Mouse (Mus musculus) neutrophil, adult 5-6 weeks (primary cell): Measurements from ENCODE around the gene Pdxp. TPM values are rescaled to one million over a fixed set of nuclear protein-coding genes. Genes with fewer than 3 reads are reported as not detected.

Source experiments
- ATAC-seq: fragments of 151-379, 151-347 bp; 2 replicates; pipeline ENCODE4 v1.8.0; 2017; ENCODE audit warnings: mild to moderate bottlenecking, moderate TSS enrichment; ENCODE audit not compliant: insufficient number of reproducible peaks, poor library complexity, low FRiP score, severe bottlenecking; ENCODE audit errors: extremely low read depth
- total RNA-seq: library from RNA; stranded (forward); fragments of 200-1000 nt; gene quantifications from 2 replicates; pipeline ENCODE4 v1.2.3, GENCODE M21; 2017

Gene Pdxp
- 2.1 and 3.7 TPM in 2 replicates for total RNA-seq

GRCm38 (mm10) chr15:78913632-78914090 is at the start of gene Pdxp:
Gene Pdxp, plus strand, starts transcription at chr15:78913919.
- ATAC-seq: peak; percentile 82

DNA sequence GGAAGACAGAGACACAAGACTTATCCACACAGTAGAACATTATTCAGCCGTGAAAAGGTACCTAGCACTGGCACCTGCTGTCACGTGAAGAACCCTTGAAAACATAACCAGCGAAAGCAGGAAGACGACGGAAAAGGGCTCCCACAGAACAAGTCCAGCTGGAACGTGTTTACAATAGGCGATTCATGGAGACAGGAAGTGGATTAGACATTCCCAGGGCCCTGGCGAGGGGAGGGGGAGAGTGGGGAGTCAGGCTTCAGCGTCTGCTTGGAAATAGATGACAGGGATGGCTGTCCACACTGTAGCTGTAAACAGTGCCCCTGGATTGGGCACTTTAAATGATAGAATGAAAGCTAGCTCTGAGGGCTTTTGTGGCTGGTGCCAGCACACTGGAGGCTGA is 45.3 kb upstream of the Pdxp start:
- no peak for ATAC-seq

GRCm38 (mm10) chr15:78868826-78869233 is 44.9 kb upstream of the Pdxp start:
- no peak for ATAC-seq

GRCm38 (mm10) chr15:78869775-78870174 is 43.9 kb upstream of the Pdxp start:
- peak; percentile 57; the same call in 1 of the 2 replicates for ATAC-seq

GRCm38 (mm10) chr15:78872021-78872608 is 41.6 kb upstream of the Pdxp start:
- ATAC-seq: no peak

DNA sequence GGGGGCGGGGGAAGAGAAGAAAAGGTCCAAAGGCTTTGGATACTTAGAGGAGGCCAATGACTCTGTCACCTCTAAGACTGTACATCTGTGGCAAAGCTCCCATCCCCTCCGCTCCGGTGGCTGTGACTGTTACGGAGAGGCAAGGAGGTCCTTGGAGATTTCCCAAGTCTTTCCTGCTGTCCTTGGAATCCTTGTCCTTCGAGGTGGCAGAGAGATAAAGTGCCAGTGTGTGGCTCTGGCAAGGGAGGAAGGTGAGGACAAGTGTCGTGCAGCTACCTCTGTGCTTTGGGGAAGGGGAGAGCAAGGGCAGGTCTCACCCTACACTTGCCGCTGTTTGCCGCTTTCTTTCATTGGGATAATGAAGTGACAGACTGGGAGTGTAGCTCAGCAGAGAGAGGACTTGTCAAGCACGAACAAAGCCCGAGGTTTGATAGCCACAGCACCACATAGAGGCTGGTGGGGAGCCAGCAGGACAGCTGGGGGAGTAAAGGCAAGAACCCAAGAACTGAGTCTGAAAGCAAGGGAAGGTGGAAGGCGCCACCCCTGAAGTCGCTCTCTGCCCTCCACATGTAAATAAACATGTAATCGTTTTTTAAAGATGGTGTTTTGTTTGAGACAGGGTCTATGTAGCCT is 39.8 kb upstream of the Pdxp start:
- no peak for ATAC-seq

DNA sequence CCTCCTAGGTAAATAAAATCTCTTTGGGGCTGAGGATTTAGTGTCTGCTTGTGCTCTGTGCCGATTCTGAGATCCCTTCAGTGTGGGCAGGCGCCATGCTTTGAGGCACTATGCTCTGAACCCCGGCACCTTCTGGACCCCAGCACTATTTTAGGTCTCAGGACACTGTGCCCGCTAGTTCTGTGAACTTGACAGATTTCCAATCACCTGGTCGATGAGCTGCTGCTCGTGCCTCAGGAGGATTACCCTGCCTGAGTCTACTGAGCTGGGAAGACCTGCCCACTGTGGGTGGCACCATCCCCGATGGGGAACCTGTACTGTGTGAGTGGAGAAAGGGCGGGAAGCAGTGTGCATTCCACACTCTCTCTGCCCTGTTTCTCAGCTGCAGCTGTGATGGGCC is 38.7 kb upstream of the Pdxp start:
- no peak for ATAC-seq

- no peak for ATAC-seq
These were observed 38.2 kb upstream of the Pdxp start for GRCm38 (mm10) chr15:78875537-78875936.

DNA sequence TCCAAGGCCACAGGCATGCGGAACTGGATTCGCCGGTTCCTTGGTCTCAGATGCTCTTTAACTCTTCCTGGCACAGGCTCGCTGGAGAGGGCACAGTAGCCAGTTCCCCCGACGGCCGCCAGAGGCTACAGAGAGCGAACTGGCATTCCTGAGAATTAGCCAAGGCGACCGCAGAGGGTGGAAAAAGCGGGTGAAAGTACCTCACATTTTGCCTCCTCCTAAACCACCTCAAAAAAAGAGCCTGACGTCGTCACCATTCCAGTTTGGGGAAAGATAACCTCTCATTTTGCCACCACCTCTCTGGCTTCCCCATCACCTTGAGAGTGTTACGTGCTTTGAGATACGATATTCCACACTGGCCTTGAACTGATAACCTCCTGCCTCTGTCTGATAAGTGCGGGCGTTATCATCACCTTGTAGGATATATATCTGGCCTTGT is 37.4 kb upstream of the Pdxp start:
- ATAC-seq: peak; percentile 27; the same call in 1 of the 2 replicates

DNA sequence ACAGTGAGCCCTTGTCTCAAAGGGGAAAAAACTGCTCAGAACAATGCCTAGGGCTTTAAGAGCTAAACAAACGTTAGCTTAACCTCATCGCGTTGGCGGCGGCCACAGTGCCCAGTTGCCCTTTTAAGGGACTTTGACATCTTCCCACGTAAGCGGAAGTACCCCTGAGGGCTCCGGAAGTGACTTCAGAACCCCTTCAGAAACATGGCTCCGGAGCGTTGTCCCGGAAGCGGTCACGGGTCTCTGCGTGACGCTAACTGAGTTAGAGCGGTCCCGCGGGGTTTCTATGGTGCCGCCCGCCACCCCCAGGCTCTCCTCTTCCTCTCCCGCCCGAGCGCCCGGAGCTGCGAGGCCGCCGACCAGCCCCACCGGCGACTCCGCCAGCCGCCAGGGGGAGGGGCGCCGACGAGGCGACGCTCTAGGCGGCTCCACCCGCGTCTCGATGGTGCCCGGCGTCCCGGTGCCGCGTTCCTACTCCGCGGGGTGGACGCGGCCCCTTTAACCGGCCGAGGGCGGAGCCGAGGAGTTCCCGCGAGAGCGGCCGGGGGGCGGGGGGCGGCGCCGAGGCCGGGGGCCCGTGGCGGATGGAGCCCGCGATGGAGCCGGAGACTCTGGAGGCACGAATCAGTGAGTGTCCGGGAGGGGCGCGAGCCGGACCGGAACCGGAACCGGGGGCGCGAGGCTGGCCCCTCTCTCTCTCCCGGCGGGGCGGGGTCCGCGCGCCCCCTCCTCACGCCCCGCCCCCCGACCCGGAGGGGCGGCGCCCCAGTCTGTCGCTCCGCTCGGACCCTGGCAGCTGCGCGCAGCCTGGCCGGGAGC is 36.5 kb upstream of the Pdxp start, which contains the start of gene Gga1:
Gene Gga1 (plus strand): TSS at position 200 of the 819 bp plus-strand sequence.
- ATAC-seq: peak; percentile 80

DNA sequence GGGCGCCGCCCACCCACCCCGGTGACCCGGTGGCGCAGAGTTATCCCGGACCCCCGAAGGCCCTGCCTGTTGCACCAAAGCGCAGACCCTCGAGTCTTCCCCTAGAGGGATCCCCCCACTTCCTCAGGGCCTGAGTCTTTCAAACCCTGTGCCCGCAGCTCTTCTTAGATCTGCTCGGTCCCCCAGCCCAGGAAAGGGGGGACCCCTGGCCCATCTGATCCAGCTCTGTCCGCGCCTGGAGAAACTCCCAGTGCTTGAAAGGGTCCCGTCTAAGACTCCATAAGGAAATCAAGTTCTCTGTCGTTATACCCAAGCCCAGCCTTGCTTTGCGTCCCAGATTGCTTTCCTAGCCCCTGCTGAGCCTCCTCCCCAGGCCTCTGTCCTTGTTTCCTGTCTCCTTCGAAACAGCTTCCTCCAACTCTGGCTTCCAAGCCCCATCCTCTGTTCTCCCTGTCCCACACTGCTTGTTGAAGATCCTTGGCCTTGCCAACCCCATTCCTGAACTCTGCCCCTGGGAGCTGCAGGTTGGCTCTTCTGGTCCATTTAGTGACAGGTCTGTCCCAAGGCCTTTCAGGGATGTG is 35.8 kb upstream of the Pdxp start:
- no peak for ATAC-seq

DNA sequence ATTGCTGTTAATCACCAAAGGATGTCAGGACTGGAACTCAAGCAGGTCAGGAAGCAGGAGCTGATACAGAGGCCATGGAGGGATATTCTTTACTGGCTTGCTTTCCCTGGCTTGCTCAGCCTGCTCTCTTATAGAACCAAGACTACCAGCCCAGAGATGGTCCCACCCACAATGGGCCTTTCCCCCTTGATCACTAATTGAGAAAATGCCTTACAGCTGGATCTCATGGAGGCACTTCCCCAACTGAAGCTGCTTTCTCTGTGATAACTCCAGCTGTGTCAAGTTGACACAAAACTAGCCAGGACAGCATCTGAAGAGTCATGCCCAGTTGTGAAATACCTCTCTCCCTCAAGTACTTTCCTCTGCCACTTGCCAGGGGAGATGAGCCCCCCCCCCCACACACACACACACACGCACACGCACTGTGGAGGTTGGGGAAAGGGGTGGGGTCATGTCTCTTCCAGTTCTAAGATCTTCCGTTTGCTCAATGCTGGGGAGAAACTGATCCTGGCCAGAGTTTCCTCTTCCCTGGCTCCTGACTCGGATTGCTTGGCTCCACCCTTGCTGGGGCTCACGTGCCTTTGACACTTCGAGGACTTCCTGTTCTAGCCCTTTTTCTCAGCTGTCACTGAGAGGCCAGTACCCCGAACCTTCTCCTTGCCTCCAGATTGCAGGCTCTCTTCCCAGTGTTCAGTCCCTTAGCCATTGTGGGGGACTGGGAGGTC is 34.8 kb upstream of the Pdxp start:
- ATAC-seq: peak; percentile 30

- no peak for ATAC-seq
These were observed 33.3 kb upstream of the Pdxp start for GRCm38 (mm10) chr15:78880432-78880831.

DNA sequence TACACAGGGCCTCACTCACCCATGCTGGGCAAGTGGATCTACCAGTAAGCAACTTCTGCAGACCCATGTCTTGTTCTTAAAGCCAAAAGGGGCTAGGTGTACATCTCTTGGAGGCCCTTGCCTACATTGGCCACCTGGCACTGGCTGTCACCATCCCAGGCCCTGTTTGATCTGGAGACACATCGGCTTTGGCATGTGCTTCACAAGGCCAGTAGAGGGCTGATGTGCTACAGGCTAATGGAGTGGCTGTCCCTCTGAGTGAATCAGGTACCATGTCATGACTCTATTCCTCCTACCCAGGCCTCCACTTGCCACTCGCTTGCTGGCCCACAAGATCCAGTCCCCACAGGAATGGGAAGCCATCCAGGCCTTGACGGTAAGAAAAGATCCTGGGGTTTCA is 31.9 kb upstream of the Pdxp start:
- ATAC-seq: no peak

DNA sequence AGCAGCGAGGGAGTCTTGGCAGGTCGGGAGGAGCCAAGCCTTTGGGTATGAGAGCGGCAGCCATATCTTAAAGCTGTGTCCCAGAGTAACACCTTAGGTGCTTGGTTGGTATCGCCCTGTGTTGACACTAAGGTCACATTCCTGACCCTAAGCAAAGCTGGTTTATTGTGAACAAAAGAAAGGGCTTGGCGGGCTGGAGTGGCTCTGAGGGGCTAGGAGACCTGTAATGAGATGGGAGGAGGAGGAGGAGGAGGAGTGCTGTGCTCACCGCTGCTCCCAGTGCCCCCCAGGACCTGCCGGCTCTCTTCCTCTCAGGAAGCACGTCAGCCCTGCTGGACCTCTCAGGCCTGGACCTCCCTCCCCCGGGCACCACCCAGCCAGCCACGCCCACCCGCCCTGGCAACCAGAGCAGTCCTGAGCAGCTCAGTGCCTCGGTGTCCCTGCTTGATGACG is 24.3 kb upstream of the Pdxp start:
- ATAC-seq: no peak

- no peak for ATAC-seq
These were observed 21.3 kb upstream of the Pdxp start for GRCm38 (mm10) chr15:78892440-78892839.

- ATAC-seq: no peak
These were observed 19.0 kb upstream of the Pdxp start for GRCm38 (mm10) chr15:78894726-78895125.

DNA sequence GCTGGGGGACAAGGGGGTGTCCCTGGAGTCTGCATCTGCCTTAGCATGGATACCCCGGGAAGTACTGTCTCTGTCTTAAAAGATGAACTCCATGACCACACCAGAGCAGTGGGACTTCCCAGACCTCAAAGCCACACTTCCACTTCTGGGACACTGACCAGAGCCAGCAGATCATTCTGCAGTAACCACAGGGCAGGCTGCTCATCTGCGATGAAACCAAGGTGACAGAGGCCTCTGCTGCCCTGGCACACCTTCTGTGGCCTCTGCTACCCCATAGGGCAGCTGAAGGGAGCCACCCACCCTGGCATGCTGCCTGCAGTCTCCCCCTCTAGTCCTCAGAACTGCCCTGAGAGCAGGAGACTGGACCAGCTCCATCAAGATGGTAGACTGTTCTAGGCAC is 18.0 kb upstream of the Pdxp start:
- ATAC-seq: no peak

DNA sequence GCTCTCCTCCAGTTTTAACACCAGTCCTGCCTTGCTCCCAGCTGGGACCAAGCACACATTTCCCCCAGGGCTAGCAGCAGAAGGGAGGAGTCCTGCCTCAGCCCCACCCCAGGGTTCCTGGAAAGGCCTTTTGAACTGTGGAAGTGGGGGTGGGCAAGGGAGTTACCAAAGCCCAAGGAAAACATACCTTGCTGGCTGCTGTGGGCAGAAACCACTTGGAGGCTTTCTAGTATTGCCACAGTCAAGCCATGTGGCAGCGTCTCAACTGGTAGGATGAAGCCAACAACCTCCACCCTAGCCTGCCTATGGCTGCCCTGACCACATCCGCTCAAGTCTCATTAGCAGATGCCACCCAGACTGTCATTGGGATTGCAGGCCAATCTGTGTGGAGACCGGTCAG is 17.6 kb upstream of the Pdxp start:
- ATAC-seq: no peak; the same call in 1 of the 2 replicates
